Mouse (Mus musculus) right cerebral cortex, postnatal 10 days (tissue): ENCODE data around the gene Rab3il1.

Experiments
- DNase-seq, 2 experiments: peaks; one replicate each; pipeline ENCODE4 v3.0.0; 2021; ENCODE audit warnings: low spot score in 2 of 2

The Rab3il1 gene

DNA sequence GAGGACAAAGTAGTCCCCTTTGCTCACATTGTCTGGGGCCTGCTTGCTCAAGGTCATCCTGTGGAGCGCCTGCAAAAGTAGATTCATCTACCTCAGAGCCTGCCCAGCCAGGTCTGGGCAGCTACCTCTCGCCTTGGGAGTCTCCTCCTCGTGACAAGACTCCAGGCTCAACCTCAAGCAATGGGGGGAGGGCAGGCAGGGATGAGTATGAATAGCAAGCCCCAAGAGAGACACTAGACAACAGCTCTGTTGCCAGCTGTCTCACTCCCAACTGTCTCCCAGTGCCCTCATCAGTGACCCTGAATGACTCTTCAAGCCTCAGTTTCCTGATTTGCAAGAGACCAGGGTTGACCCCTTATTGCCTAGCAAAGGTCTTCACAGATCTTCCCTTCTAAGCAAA is 11.9 kb downstream of the Rab3il1 start:
- DNase-seq = no peak

- DNase-seq = no peak
Measured at GRCm38 (mm10) chr19:10013913-10014312, 12.4 kb downstream of the Rab3il1 start.

GRCm38 (mm10) chr19:10014824-10015223 is 13.4 kb downstream of the Rab3il1 start:
- no peak for DNase-seq

DNA sequence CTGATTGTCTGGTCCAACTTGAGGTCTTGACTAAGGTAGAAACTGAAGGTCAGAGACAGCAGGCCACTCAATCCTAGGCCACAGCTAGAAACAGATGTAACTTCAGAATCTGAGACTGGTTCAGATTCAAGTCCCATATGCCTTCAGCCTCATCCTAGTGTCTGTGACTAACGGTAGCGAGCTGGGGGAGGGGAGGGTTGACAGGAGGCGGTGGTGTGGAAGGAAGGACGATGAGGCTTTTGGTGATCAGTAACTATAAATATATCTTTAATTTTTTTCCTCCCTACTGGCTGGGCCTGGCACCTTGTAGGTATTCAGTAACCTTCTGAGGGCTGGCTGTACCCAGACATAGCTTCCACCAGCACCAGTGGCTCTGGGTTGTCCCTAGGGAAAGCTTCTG is 14.0 kb downstream of the Rab3il1 start:
- no peak for DNase-seq

DNA sequence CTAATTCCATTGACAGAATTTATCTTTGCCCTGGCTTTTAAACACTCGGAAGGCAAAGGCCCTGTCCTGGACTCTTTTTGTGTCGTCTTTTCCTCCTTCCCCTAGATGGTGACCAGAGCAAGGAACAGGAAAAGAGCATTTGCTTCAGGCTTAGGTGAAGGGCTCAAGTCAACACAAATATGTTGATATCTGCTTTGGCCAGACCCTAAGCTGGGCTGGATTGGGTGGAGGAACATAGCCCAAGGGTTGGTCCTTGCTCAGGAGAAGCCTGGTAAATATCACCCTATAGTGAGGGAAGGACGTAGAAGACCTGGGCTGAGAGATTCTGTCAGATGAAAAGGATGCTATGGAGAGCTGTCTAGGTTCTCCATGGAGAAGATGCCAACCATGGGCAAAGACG is 14.7 kb downstream of the Rab3il1 start:
- DNase-seq = no peak

DNA sequence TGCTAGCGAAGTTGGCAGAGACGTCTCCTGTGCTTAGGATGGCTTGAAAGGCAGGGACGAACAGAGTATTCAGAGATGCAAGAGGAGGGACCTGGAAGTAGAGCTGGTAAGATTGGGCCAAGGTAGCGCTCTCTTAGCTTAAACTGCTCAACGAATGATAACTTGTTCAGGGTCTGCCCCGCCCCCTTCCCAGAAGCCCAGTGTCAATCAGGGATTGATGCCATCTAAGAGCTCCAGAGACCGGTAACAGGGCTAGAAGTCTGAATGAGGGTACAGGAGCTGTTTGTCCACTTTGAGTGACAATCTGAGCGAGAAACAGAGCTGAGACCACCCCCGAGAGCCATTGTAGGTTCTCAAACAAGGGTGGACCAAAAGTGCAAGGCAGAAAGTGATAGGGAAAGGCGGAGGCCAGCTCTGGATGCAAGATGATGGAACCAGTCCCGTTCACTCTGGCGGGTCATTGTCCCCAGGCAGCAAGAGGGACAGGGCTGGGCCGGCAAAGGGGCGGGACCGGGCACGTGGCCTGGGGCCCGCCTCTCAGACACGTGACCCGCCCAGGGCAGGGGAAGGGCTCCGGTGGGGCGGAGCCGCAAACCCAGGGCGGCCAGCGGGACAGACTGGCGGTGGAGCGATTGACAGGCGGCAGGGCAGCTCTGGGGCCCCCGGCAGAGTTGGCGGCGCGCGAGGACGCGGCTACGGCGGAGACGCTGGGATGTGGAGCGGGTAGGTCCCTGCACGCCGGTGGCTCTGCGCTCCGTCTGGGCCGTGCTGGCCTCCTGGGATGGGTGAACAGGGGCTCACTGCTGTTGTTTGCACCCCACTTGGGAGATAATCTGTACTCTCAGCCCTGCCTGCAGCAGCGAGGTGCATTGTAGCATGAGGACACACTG is 16.4 kb downstream of the Rab3il1 start:
- peak; percentile 87 to 88 for DNase-seq

DNA sequence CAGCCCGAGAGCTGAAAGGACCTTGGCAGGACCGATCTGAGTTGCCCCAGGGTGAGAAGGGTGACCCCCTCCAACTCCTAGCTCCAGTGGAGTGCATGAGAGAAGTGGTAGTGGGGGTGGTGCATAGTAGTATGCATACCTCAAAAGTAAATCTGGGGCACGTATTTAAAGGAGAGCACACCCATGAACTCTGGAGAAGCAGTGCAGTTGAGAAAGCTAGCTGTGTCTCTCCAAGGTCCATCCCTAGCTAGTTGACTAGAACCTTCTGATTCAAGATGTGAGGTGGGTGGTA is 17.0 kb downstream of the Rab3il1 start:
- no peak for DNase-seq

DNA sequence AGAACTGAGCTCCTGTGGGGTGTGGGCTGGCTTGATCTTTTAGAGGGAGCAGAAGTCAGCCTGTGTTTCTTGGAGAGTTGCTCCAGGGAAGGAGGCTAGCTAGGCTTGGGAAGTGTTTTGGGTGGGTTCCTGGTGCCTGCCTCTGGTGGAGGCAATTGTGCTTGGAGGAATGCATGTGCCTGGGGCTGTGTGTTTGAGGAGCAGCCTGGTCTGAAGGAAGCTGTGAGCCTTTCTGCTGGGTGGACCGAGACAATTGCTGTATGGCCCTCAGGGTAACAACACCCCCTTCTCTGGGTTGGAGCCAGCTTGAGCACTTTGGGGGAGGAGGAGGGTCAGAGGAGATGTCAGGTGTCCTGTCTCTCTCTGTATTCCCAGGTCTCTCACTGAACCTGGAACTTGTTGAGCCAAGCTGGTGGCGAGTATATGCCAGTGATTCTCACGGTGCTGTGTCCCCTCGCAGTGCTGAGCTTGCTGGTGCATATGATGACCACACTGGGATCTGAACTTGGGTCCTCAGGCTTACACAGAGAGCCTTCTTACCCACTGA is 17.8 kb downstream of the Rab3il1 start:
- no peak for DNase-seq

DNA sequence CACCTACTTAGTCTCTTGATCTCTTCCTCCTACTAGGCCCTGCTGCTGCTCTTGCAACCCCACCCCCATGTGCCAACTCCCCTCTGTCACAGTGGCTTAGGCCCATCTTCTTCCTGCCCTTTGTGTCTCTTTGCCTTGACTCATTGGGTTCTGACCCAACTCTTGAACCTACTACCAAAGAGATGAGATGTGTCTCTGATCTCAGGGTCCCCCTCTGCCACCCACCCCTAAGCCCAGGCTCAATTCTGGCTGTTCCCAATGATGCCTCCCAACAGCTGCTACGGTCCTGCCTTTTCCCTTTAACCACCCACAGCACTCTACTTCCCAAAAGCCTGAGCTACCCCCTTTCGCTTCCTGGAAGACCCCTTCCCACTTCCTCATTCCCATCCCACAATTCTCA is 20.5 kb downstream of the Rab3il1 start:
- DNase-seq = peak in 1 of 2 experiments; percentile 22

DNA sequence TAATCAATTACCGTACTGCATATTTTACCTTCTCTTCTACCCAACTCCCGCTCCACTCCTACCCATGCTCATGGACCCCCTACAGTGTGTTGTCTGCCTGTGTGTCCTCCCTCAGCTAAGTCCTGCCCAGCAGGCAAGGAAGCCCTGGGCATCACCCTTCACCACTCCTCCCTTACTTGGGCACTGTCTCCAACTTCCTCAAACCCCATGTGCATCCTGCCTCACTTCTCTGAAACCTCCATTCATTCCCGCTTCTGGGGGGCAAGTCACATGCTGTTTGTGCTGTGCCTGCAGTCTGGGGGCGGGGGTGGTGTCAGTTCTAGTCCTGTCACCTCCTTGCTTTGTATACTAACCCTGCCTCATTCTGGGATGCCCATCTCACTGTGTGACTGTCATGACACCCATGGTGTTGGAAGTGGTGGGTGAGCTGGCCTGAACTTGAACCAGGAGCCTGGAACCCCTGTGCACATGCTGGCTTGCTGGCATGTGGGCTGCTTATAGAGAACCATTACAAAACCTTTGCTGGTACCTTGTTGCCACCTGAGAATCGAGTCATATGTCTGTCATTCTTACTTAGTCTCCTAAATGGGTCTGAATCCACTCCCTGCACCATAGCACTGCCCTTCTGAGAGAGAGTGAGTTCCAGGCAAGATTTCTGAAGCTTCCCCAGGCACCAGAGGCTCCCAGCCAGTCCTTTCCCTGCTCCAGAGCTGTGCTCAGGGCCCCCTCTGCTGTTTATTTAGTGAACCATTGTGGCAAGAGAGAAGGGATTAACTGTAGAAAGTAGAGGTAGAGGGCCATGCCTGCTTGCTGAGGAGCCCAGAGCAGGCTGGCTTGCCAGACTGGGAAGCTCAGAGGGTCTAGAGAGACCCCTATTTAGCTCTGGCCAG is 21.2 kb downstream of the Rab3il1 start:
- DNase-seq = peak; percentile 71 to 77

- DNase-seq = no peak
Measured at GRCm38 (mm10) chr19:10023304-10023758, 21.9 kb downstream of the Rab3il1 start.

DNA sequence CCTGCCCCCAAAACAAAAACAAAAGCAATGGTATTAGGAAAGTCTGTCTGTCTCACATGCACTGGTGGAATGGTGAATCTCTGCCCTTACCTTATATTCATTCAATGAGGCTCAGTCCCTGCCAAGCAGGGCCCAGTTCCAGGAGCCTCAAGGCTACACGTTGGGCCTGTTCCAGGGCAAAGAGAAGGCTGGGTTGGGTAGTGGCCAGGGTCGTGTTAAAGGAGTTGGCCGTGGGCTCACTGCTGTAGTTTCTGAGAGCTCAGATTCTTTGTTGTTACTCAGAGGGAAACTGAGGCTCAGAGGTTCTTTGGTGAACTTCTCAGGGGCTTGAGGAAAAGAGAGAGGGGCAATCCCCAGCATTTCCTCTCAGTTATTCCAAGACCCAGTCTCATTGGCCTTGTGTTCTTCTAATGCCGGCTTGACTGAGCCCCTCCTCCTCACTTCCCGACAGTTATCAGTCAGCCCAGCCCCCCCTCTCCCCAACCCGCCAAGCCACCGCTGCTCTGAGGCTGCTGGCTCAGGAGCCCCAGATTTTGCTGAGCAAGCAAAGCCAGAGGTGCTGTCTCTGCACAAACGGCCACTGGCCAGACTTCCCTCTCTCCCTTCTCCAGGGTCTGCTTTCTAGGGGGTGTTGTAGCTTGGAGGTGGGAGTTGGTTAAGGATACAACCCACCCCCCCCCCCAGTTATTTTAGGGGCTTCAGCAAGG is 23.9 kb downstream of the Rab3il1 start:
- DNase-seq = peak; percentile 76 to 77

DNA sequence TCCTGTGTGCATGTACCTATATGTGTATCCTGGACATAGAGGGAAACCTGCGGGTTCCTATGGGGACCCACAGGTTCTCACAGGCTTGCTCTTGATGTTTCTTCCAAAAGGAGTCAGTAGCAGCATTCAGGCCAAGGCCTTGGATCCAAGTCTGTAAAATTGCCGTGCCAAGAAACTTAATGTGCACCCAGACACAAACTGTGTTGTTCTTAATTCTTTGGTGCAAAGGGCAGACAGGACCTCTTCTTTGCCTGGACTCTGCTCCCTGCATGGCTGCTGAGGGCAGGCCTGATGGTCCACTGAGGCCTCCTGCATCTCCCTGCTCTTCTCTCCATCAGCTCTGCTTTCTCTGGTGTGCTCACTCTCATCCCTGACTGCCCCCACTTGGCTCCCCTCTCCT is 28.3 kb downstream of the Rab3il1 start:
- peak in 1 of 2 experiments; percentile 21 for DNase-seq

DNA sequence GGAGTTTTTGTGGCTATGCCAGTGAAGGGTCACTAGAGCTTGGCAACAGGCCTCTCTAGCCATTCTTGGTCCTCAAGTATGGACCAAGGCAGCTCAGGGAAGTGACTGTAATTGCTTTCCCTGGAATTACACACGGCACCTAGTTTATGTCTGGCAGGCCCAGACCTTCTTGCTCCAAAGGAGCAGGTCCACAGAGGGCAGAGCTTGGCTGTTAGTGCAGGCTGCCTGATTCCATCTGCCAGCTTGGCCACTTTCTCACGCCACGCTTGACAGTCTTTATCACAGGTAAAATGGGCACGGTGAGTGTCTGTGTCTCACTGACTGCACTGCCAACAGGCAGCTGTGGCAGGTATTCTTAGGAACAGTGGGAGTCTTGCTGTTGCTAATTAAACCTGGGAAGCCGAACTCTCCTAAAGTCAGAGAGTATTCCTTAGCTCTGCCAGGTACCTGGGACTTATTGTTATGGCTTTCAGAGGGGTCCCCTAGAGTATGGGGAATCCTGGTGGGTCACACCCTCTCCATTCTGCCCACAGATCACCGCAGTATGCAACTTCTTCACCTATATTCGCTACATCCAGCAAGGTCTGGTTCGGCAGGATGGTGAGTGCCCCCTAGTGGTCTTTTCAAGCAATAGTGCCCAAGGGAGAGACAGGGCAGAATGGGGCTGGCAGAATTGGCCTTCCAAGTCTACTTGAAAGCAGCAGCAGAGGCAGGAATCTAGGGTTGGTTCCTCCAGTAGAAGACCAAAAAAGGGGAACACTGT is 31.9 kb downstream of the Rab3il1 start:
- peak in 1 of 2 experiments; percentile 77 for DNase-seq

GRCm38 (mm10) chr19:10034356-10034755 is 32.9 kb downstream of the Rab3il1 start:
- DNase-seq = no peak

- DNase-seq = peak; percentile 66 to 82
Measured at GRCm38 (mm10) chr19:10034785-10035447, 33.4 kb downstream of the Rab3il1 start.

GRCm38 (mm10) chr19:10037534-10037933 is 36.1 kb downstream of the Rab3il1 start:
- DNase-seq = no peak

DNA sequence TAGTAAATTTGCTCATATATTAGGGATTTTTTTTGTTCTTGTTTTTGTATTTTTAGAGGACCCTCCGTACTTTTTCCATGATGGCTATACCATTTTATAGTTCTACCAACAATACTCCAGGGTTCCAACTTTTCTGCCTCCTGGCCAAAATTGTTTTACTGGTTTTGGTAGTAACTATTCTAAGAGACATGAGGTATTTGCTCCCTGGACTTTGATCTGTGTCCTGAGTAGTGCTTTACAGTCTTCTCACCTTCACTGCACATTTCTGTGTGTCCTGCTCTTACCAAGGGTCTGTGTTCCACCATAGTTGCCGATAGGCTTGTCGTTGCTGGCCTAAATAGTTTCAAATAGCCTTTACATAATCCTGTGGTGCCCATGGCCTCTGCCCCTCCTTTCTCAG is 36.9 kb downstream of the Rab3il1 start:
- no peak for DNase-seq

- peak in 1 of 2 experiments; percentile 47 for DNase-seq
Measured at GRCm38 (mm10) chr19:10038910-10039309, 37.4 kb downstream of the Rab3il1 start.

DNA sequence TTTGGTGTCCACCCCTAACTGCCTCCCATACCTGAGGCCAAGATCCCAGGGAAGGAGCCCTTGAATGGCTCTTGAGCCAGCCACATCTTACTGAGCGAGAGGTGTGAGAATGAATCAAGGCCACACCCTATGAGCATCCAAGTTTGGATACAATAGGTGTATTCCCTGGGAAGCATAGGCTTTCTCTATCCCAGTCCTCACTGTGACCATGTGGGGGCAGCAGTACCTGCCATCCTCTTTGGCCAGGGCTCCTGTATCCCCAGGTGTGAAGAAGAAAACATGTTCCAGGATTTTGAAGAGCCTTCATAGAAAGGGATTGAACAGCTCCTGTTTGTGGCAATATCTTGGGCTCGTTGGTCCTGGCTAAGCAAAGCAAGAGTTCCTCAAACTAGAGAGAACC is 38.1 kb downstream of the Rab3il1 start:
- DNase-seq = no peak
